Mouse (Mus musculus): ENCODE measurements around the gene Gprin1. TPM values are rescaled to one million over a fixed set of nuclear protein-coding genes. Genes with fewer than 3 reads are reported as not detected.

The Gprin1 gene
- polyA plus RNA-seq, 1 experiment from 2014 or later = 8.2 TPM

GRCm38 (mm10) chr13:54766192-54766768, 16.6 kb upstream of the Gprin1 start, which contains the start of gene Sncb:
Gene Sncb, minus strand, starts transcription at chr13:54766595.
- DNase-seq (ENCODE audit: low spot score) (peak; percentile 89), ATAC-seq (replicated peaks; ENCODE audit: low FRiP score) (peak; percentile 58)
- WGBS = 2% methylated on average over 35 of the region's 35 CpGs
- Histone ChIP-seq H3K27me3 (ENCODE audit: control insufficient read depth, insufficient read depth, low read length) (peaks cover 35% of the 10 kb centered on the region), H3K27ac (ENCODE audit: low read depth, low read length) (no peak within 1 kb of the TSS), H3K9ac (ENCODE audit: low read length) (peak within 1 kb of the TSS; percentile 44), H3K4me2 (ENCODE audit: low read depth, low read length, severe bottlenecking) (peak within 1 kb of the TSS; percentile 85), H3K36me3 (ENCODE audit: control insufficient read depth, insufficient read depth, low read length) (no peaks in the 10 kb centered on the region), H3K4me1 (replicated peaks; ENCODE audit: control insufficient read depth, insufficient read depth, low read length) (peaks cover 8% of the 10 kb centered on the region), H3K9me3 (ENCODE audit: control insufficient read depth, low read length) (no peaks in the 10 kb centered on the region), H3K4me3 (ENCODE audit: low read depth, low read length) (peak within 1 kb of the TSS; percentile 39)

DNA sequence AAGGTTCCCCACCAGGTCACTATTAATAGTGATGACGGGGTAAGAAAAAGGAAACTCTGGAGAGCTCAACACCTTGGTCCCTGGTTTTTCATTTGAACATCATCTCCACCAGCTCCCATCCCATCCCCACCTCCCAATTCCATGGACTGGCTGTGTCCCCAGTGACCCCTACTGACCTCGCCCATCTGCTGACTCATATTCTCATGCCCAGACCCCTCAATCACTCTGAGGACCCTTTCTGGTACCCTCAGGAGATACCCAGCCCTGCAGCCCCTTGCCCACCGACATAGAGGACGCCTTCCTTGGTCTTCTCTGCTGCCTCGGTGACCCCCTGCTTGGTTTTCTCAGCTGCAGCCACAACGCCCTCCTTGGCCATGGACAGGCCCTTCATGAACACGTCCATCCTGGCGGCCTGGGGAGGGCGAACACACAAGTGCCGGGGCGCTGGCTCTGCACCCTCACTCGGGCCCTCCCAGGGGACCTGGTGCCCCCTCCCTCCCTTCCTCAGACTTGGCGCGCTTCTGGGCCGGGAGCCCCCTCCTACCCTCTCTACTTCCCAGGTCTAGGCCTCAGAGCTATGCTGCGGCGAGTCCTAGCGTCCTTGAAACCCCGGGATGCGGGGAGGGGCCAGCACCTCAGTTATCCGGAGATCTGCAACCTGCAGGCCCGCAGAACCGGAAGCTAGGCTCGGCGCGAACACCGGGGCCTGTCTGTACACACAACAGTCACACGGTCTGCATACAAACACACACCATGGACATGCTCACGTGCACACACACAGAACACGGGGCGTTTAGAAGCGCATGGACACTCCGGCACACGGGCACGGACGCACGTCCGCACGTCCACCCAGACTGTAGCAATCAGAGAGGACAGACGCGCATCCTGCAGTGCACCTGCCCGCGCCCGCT, 15.9 kb upstream of the Gprin1 start:
- 5% methylated on average over 44 of the region's 44 CpGs for WGBS
- Histone ChIP-seq H3K4me1 (replicated peaks; ENCODE audit: control insufficient read depth, insufficient read depth, low read length) (peaks cover 8% of the 10 kb centered on the region), H3K4me2 (ENCODE audit: low read depth, low read length, severe bottlenecking) (peak overlapping the region; percentile 85), H3K27ac (ENCODE audit: low read depth, low read length) (no peak overlapping the region), H3K27me3 (ENCODE audit: control insufficient read depth, insufficient read depth, low read length) (peaks cover 35% of the 10 kb centered on the region), H3K36me3 (ENCODE audit: control insufficient read depth, insufficient read depth, low read length) (no peaks in the 10 kb centered on the region), H3K9me3 (ENCODE audit: control insufficient read depth, low read length) (no peaks in the 10 kb centered on the region), H3K4me3 (ENCODE audit: low read depth, low read length) (peak overlapping the region; percentile 39), H3K9ac (ENCODE audit: low read length) (peak overlapping the region; percentile 44)
- 0 out of 2 replicates have a peak, but pooled peaks have one; percentile 24 for ATAC-seq (replicated peaks; ENCODE audit: low FRiP score)
- peak; percentile 58 for DNase-seq (ENCODE audit: low spot score)

DNA sequence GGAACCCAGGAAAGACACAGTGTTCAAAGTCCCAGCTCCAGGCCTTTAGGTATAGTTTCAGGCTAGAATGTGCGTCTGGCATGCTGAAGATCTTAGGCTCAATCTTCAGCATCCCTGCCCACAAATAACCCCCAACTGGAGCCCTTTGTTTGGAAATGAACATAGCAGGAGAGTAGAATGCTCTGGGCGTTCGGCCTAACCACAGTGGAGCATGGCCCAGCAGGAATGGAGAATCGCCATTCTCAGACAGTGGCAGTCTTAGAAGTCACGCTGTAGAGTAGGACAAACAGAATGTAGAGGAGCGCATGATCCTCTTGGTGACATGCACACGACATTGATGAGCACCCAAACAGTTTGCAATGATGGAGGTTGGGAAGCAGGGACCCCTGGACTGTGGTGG, 11.2 kb upstream of the Gprin1 start:
- no peak overlapping the region for H3K9ac ChIP-seq (ENCODE audit: low read length)
- H3K4me2 ChIP-seq (ENCODE audit: low read depth, low read length, severe bottlenecking) = no peak overlapping the region
- H3K36me3 ChIP-seq (ENCODE audit: control insufficient read depth, insufficient read depth, low read length) = no peaks in the 10 kb centered on the region
- peaks cover 20% of the 10 kb centered on the region for H3K27me3 ChIP-seq (ENCODE audit: control insufficient read depth, insufficient read depth, low read length)
- peaks cover 14% of the 10 kb centered on the region for H3K4me1 ChIP-seq (replicated peaks; ENCODE audit: control insufficient read depth, insufficient read depth, low read length)
- ATAC-seq (replicated peaks; ENCODE audit: low FRiP score) = no peak
- no peak overlapping the region for H3K4me3 ChIP-seq (ENCODE audit: low read depth, low read length)
- no peak overlapping the region for H3K27ac ChIP-seq (ENCODE audit: low read depth, low read length)
- H3K9me3 ChIP-seq (ENCODE audit: control insufficient read depth, low read length) = no peaks in the 10 kb centered on the region
- 70% methylated on average over 7 of the region's 7 CpGs for WGBS
- no peak for DNase-seq (ENCODE audit: low spot score)

DNA sequence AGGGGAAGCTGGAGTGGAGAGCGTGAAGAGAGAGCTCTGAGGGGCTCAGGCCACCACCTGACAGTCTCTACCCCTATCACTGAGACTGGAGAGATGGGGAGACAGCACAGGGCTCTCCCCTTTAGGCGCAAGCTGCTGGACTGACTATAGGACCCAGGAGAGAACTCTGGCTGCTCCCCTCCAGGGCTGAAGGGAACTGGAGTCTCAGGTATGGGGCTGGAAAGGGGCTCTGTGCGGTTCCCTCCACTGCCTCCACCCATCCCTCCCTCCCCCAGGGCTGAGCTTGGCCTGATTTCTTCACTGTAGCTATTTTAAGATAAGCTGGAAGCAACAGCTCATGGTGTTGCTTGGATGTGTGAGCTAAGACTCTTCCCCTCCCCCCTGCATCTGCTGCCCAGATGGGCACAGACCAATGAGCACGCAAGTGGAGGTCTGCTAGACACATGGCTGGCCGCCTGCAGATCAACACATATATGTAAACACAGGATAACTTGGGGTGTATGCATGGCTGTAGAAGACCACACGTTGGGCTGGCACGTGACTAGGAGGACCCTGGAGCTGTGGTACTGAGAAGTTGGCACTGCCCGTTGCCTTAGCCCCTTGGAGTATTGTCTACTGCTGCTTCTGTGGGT, 10.6 kb upstream of the Gprin1 start:
- ATAC-seq (replicated peaks; ENCODE audit: low FRiP score) (no peak), DNase-seq (ENCODE audit: low spot score) (no peak)
- H3K27me3 ChIP-seq (ENCODE audit: control insufficient read depth, insufficient read depth, low read length) = peaks cover 14% of the 10 kb centered on the region
- no peaks in the 10 kb centered on the region for H3K9me3 ChIP-seq (ENCODE audit: control insufficient read depth, low read length)
- WGBS = 67% methylated on average over 8 of the region's 8 CpGs
- no peak overlapping the region for H3K27ac ChIP-seq (ENCODE audit: low read depth, low read length)
- peaks cover 11% of the 10 kb centered on the region for H3K4me1 ChIP-seq (replicated peaks; ENCODE audit: control insufficient read depth, insufficient read depth, low read length)
- H3K36me3 ChIP-seq (ENCODE audit: control insufficient read depth, insufficient read depth, low read length) = no peaks in the 10 kb centered on the region
- no peak overlapping the region for H3K9ac ChIP-seq (ENCODE audit: low read length)
- no peak overlapping the region for H3K4me3 ChIP-seq (ENCODE audit: low read depth, low read length)
- no peak overlapping the region for H3K4me2 ChIP-seq (ENCODE audit: low read depth, low read length, severe bottlenecking)

DNA sequence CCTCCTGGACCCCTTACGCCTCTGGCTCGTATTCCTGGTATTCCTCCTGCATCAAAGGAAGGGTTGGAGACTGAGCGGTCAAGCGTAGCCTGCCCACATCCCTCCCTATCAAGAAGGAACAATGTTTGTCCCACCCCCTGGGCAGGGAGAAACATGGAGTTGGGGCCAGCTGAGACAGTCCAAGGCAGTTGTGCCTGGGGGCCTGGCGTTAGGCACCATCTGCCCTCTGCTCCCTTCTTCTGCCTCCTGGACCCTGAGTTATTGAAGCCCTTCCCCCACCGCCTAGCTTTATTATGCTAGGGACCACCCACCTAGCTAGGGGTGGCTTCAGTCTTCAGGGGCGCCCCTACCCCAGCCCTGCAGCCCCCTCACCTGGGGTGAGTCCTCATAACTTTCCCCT, 9.8 kb upstream of the Gprin1 start:
- no peaks in the 10 kb centered on the region for H3K36me3 ChIP-seq (ENCODE audit: control insufficient read depth, insufficient read depth, low read length)
- peaks cover 10% of the 10 kb centered on the region for H3K27me3 ChIP-seq (ENCODE audit: control insufficient read depth, insufficient read depth, low read length)
- H3K4me1 ChIP-seq (replicated peaks; ENCODE audit: control insufficient read depth, insufficient read depth, low read length) = peaks cover 11% of the 10 kb centered on the region
- ATAC-seq (replicated peaks; ENCODE audit: low FRiP score) (0 out of 2 replicates have a peak, but pooled peaks have one; percentile 15), DNase-seq (ENCODE audit: low spot score) (no peak)
- peak overlapping the region; percentile 80; the same call in 1 of the 2 replicates for H3K4me2 ChIP-seq (ENCODE audit: low read depth, low read length, severe bottlenecking)
- H3K9ac ChIP-seq (ENCODE audit: low read length) = no peak overlapping the region
- H3K9me3 ChIP-seq (ENCODE audit: control insufficient read depth, low read length) = no peaks in the 10 kb centered on the region
- 4% methylated on average over 7 of the region's 7 CpGs for WGBS
- no peak overlapping the region for H3K4me3 ChIP-seq (ENCODE audit: low read depth, low read length)
- no peak overlapping the region for H3K27ac ChIP-seq (ENCODE audit: low read depth, low read length)

DNA sequence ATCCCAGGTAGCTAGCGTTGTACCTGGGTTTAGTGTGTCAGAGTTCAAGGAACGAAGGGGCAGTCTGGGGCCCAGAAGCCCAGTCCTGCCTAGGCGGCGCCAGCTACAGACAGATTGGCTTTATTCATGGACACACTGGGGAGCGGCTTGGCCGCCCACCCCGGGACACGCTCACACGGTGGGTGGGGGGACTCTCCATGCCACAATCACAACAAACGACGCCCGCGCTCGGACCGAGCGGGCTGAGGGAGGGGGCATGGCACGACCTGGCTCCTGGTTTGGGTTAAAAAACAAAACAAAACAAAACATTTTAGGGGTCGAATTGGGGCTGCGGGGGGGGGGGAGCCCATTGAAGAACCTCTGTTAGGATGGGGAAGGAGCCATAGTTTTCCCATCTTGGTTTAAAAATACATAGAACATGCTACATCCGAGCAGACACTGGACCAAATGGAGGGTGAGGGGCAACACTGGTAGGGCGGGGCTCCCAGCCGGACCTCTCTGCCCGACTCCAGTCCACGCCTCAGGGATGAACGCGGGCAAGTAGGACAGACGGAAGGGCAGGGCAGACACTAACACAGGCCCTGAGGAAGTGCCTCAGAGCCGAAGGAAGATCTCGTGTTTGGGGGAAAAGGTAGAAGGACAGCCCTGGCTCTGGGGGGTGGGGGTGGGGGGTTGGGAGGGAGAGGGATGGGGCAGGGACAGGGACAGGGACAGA, 9.2 kb upstream of the Gprin1 start:
- no peak for ATAC-seq (replicated peaks; ENCODE audit: low FRiP score)
- Histone ChIP-seq H3K9me3 (ENCODE audit: control insufficient read depth, low read length) (no peaks in the 10 kb centered on the region), H3K27ac (ENCODE audit: low read depth, low read length) (peak overlapping the region; percentile 84; the same call in 1 of the 2 replicates), H3K9ac (ENCODE audit: low read length) (peak overlapping the region; percentile 23; the same call in 1 of the 2 replicates), H3K36me3 (ENCODE audit: control insufficient read depth, insufficient read depth, low read length) (no peaks in the 10 kb centered on the region), H3K4me3 (ENCODE audit: low read depth, low read length) (peak overlapping the region; percentile 41), H3K4me1 (replicated peaks; ENCODE audit: control insufficient read depth, insufficient read depth, low read length) (peaks cover 11% of the 10 kb centered on the region), H3K4me2 (ENCODE audit: low read depth, low read length, severe bottlenecking) (peak overlapping the region; percentile 80), H3K27me3 (ENCODE audit: control insufficient read depth, insufficient read depth, low read length) (peaks cover 5% of the 10 kb centered on the region)
- peak; percentile 57 for DNase-seq (ENCODE audit: low spot score)
- WGBS = 1% methylated on average over 29 of the region's 29 CpGs

DNA sequence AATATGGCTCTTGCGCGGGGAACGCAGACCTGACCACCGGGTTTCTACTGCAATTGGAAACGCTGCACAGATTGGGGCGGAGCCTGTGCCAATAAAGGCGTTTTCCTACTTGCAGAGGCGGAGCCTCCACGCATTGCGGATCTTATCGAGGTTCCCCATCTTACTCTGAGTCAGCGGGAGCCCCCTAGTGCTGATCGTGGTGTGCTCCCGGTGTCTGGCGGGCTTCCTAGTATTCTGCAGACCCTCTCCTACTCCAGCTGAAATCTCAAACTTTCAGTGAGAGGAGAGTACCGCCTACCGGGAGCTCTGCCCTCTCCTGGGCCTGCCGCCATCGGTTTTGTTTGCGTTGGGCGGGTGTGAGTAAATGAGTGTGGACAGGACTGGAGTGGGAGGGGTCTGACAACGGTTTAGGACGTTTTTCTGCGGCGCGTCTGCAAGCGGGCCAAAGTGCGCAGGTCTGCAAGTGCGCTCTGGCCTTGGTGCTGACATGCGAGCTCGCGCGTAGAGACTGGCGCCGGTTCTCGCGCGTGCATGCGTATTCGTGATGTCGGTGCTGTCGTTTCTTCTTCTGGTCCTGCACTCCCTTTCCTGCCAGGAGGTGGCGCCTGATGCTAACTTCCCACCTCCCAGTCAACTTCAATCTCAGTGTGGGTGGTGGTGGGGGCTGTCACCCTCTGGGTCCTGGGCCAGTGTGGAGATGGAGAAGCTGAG, 8.5 kb upstream of the Gprin1 start:
- peak; percentile 95 for DNase-seq (ENCODE audit: low spot score)
- Histone ChIP-seq H3K9ac (ENCODE audit: low read length) (peak overlapping the region; percentile 49; the same call in 1 of the 2 replicates), H3K4me1 (replicated peaks; ENCODE audit: control insufficient read depth, insufficient read depth, low read length) (peaks cover 11% of the 10 kb centered on the region), H3K4me3 (ENCODE audit: low read depth, low read length) (peak overlapping the region; percentile 41), H3K9me3 (ENCODE audit: control insufficient read depth, low read length) (no peaks in the 10 kb centered on the region), H3K27me3 (ENCODE audit: control insufficient read depth, insufficient read depth, low read length) (no peaks in the 10 kb centered on the region), H3K27ac (ENCODE audit: low read depth, low read length) (peak overlapping the region; percentile 84), H3K4me2 (ENCODE audit: low read depth, low read length, severe bottlenecking) (peak overlapping the region; percentile 80), H3K36me3 (ENCODE audit: control insufficient read depth, insufficient read depth, low read length) (no peaks in the 10 kb centered on the region)
- ATAC-seq (replicated peaks; ENCODE audit: low FRiP score) = peak; percentile 77
- under 1% methylated on average over 43 of the region's 43 CpGs for WGBS
